Mouse (Mus musculus) midbrain, embryonic 10.5 days (tissue): Measurements from ENCODE around the gene Arhgef5. TPM values are rescaled to one million over a fixed set of nuclear protein-coding genes. Genes with fewer than 3 reads are reported as not detected.
"Not testable (repeated sequence)": the region's sequence is repeated elsewhere in the genome, so short reads cannot be mapped to it uniquely, and the experiment has no call there.

Experiments
- DNase-seq: peaks from one replicate; pipeline ENCODE4 v3.0.0-alpha.2; 2017; ENCODE audit warnings: low spot score
- H3K27ac ChIP-seq: fragments of 300-500 bp; sonication (generic); replicated peaks from 2 replicates; pipeline ENCODE4 v1.5.1; 2016; ENCODE audit warnings: mild to moderate bottlenecking
- H3K27me3 ChIP-seq: fragments of 300-500 bp; sonication (generic); 2 replicates; pipeline ENCODE4 v1.6.1; 2016; ENCODE audit warnings: low read depth, mild to moderate bottlenecking; ENCODE audit not compliant: poor library complexity, severe bottlenecking
- H3K36me3 ChIP-seq: fragments of 300-500 bp; sonication (generic); 2 replicates; pipeline ENCODE4 v1.6.1; 2016; ENCODE audit warnings: mild to moderate bottlenecking, moderate library complexity
- H3K4me1 ChIP-seq: fragments of 300-500 bp; sonication (generic); 2 replicates; pipeline ENCODE4 v1.6.1; 2016
- H3K4me3 ChIP-seq: fragments of 300-500 bp; sonication (generic); 2 replicates; pipeline ENCODE4 v1.5.1; 2016; ENCODE audit warnings: mild to moderate bottlenecking, moderate library complexity
- H3K9me3 ChIP-seq: fragments of 300-500 bp; sonication (generic); replicated peaks from 2 replicates; pipeline ENCODE4 v1.6.1; 2016; ENCODE audit warnings: mild to moderate bottlenecking
- WGBS: fragments of 180-500 bp; shearing (Covaris S2); methylation state at CpG from one replicate; pipeline ENCODE4 v1.1.7; 2016; 5-methylcytosine and 5-hydroxymethylcytosine counted together
- polyA plus RNA-seq: library from polyadenylated mRNA; unstranded; fragments of >200 nt; fragmentation: Nextera tagmentation; extraction: Ambion mirVana; gene quantifications from 2 replicates; pipeline ENCODE4 v1.2.1, GENCODE M21; 2016

The Arhgef5 gene
- polyA plus RNA-seq: 2.5 and 2.9 TPM in 2 replicates

DNA sequence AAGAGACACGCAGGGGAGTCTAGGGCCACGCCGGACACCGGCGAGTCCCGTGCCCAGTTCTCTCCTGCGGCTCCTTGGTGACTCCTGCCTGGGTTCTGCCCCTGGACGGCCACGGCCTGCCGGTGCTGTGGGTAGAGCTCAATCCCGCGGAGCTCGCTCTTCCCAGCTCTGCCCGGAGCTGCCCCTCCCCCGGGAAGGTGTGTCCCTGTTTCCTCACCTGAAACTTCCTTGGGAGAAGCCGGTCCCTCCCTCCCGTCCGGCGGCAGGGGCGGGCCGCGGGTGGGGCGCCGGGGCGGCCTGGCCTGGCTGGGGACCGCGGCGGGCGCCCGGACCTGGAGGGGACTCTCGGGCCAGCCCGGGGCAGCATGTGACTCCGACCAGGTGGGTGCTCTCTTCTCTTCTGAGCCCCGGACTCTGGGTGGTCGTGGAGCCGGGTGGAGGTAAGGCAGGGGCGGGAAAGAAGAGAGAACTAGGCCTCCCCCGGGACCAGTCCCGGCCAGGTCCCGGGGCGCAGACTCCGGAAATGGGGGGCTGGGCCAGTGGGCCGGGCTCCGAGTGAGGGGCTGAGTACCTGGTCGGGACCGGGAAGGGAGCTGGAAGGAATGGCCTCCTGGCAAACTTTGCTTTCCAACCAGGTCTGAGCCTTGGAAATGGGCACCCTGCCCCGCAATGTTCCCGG is at the start of gene Arhgef5:
TSS of gene Arhgef5 (plus strand) at position 220 of the 679 bp plus-strand sequence.
- WGBS: 2% methylated on average over 45 of the region's 48 CpGs
- peak; percentile 47 for DNase-seq
- H3K36me3 ChIP-seq: no peaks in the 10 kb centered on the region
- peaks cover 14% of the 10 kb centered on the region for H3K4me1 ChIP-seq
- H3K27me3 ChIP-seq: peaks cover 42% of the 10 kb centered on the region
- H3K27ac ChIP-seq: peak within 1 kb of the TSS; percentile 82
- no peaks in the 10 kb centered on the region for H3K9me3 ChIP-seq
- peak within 1 kb of the TSS; percentile 70 for H3K4me3 ChIP-seq

GRCm38 (mm10) chr6:43231255-43231654 is 34.1 kb upstream of the Arhgef5 start, which contains the start of gene Olfr47:
Olfr47 (plus strand) TSS chr6:43231529.
- not testable (repeated sequence) for H3K27me3 ChIP-seq, H3K4me1 ChIP-seq, DNase-seq, H3K4me3 ChIP-seq, H3K9me3 ChIP-seq, H3K27ac ChIP-seq, H3K36me3 ChIP-seq
- 89% methylated on average over 1 of the region's 1 CpGs for WGBS

DNA sequence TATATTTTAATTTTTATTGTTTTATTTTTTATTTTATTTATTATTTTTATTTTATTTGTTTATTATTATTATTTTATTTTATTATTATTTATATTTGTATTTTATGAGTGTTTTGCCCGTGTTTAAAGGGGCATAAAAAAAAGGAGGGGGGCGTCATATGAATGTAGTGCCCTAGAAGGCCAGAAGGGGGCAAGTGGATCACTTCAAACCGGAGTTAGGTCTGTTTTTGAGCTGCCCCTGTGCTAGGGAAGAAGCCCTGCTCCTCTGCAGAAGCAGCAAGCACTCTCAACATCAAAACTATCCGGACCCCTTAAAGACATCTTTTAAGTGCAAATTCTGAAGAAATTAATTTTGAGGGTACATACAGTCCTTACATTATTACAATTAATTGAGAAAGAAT is 23.3 kb upstream of the Arhgef5 start:
- H3K27me3 ChIP-seq: no peaks in the 10 kb centered on the region
- H3K36me3 ChIP-seq: no peaks in the 10 kb centered on the region
- 22% methylated on average over 4 of the region's 4 CpGs for WGBS
- H3K27ac ChIP-seq: no peak overlapping the region
- no peak overlapping the region for H3K4me3 ChIP-seq
- no peak for DNase-seq
- H3K4me1 ChIP-seq: no peaks in the 10 kb centered on the region
- H3K9me3 ChIP-seq: no peaks in the 10 kb centered on the region

GRCm38 (mm10) chr6:43247396-43247795 is 18.0 kb upstream of the Arhgef5 start:
- H3K27ac ChIP-seq: no peak overlapping the region
- no peaks in the 10 kb centered on the region for H3K9me3 ChIP-seq
- H3K36me3 ChIP-seq: no peaks in the 10 kb centered on the region
- WGBS: 76% methylated on average over 3 of the region's 3 CpGs
- DNase-seq: no peak
- H3K4me1 ChIP-seq: no peaks in the 10 kb centered on the region
- H3K4me3 ChIP-seq: no peak overlapping the region
- H3K27me3 ChIP-seq: no peaks in the 10 kb centered on the region

DNA sequence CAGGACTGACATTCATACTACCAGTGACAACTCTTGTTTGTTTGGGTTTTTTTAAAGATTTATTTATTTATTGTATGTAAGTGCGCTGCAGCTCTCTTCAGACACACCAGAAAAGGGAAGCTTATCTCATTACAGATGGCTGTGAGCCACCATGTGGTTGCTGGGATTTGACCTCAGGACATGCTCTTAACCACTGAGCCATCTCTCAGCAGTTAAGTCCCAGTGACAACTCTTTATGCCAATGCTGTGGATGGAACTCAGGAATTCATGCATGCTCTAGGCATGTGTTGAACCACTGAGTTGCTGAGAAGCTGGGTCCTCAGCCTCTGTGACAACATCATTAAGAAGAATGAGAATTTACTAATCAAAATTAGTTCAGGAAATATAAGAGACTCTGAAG is 12.4 kb upstream of the Arhgef5 start:
- H3K36me3 ChIP-seq: no peaks in the 10 kb centered on the region
- WGBS: 89% methylated on average over 1 of the region's 1 CpGs
- no peaks in the 10 kb centered on the region for H3K27me3 ChIP-seq
- no peak overlapping the region for H3K4me3 ChIP-seq
- no peak overlapping the region for H3K27ac ChIP-seq
- no peak for DNase-seq
- H3K4me1 ChIP-seq: no peaks in the 10 kb centered on the region
- no peaks in the 10 kb centered on the region for H3K9me3 ChIP-seq

DNA sequence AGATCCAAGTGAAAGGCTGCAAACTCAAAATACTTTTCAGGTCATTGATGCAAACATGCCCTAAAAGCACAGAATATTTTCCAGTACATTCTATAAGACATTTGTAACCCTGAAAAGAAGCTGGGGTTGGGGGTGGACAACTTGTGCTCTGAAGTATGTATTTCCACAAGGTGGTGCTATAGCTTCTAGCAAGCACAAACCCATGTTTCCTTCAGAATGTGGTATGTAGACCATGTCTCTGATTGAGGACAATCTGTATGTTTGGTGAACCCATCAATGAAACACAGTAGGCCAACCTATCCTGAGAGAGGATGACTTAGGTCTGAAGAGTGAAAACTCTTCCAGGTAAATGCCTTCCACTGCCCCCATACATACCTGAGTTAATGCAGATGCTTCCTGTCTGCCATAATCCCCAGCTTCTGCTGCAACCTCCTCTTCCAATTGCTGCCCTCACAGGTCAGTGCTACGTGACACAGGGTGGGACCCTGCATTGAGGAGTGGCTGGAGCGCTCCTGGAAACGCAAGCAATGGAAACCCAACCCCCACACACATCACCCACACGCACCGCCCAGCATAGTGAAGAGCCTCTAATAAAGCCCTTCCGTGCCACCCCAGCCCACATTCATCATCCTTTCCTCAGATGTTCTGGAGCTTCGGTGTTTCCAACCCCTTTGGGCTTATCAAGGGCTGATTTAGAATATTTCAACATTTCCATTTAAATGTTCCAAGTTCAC is 11.0 kb upstream of the Arhgef5 start:
- no peak for DNase-seq
- Histone ChIP-seq H3K4me3 (no peak overlapping the region), H3K27me3 (no peaks in the 10 kb centered on the region), H3K9me3 (no peaks in the 10 kb centered on the region), H3K36me3 (no peaks in the 10 kb centered on the region), H3K4me1 (no peaks in the 10 kb centered on the region), H3K27ac (no peak overlapping the region)
- WGBS: 68% methylated on average over 7 of the region's 7 CpGs

- Histone ChIP-seq H3K27ac (no peak overlapping the region), H3K36me3 (no peaks in the 10 kb centered on the region), H3K4me3 (no peak overlapping the region), H3K9me3 (no peaks in the 10 kb centered on the region), H3K4me1 (peaks cover 7% of the 10 kb centered on the region), H3K27me3 (peaks cover 25% of the 10 kb centered on the region)
- WGBS: 67% methylated on average over 2 of the region's 2 CpGs
- no peak for DNase-seq
Observed at GRCm38 (mm10) chr6:43260756-43261155, 4.6 kb upstream of the Arhgef5 start.

DNA sequence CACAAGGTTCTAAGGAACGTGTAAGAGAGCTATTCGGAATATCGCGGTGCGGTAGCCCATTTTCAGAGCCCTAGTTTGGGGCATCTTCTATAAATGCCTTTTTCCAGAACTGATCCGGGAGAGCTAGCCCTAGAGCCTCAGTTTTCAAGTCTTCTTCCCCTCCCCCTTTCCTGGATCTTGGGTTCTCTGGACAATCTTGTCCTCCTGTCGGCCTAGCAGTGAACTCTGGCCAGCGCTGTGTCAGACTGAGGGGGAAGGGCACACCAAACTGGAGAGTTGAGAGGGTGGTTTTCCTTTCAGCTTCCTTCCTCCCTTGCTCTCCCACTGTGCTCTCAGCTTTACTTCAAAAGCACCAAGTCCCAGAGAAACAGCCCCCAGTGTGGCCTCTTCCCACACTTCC is 974 bp downstream of the Arhgef5 start:
- 4% methylated on average over 8 of the region's 8 CpGs for WGBS
- H3K4me1 ChIP-seq: peaks cover 14% of the 10 kb centered on the region
- no peaks in the 10 kb centered on the region for H3K9me3 ChIP-seq
- peaks cover 42% of the 10 kb centered on the region for H3K27me3 ChIP-seq
- DNase-seq: peak; percentile 29
- no peaks in the 10 kb centered on the region for H3K36me3 ChIP-seq
- H3K27ac ChIP-seq: no peak overlapping the region; the same call in 1 of the 2 replicates
- H3K4me3 ChIP-seq: peak overlapping the region; percentile 70

DNA sequence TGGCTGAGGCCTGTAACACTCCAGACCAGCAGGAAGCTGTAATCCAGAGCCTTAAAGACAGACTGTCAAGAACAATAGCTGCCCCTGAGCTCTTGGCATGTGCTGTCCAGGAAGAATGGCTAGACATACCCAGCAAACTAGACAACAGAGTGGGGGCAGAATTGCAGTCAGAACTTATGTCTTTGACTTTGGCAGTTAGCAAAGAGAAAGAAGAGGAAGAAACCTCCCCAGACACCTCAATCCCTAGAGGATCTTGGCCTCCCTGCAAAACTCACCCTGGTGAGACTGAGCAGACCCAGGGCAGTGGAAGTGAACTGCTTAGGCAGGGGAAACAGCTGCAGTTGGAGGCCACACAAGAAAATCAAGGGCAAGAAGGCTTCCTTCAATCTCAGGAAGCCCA is 7.2 kb downstream of the Arhgef5 start:
- no peak for DNase-seq
- no peaks in the 10 kb centered on the region for H3K4me1 ChIP-seq
- no peaks in the 10 kb centered on the region for H3K36me3 ChIP-seq
- H3K27ac ChIP-seq: no peak overlapping the region
- no peaks in the 10 kb centered on the region for H3K27me3 ChIP-seq
- H3K9me3 ChIP-seq: no peaks in the 10 kb centered on the region
- no peak overlapping the region for H3K4me3 ChIP-seq

DNA sequence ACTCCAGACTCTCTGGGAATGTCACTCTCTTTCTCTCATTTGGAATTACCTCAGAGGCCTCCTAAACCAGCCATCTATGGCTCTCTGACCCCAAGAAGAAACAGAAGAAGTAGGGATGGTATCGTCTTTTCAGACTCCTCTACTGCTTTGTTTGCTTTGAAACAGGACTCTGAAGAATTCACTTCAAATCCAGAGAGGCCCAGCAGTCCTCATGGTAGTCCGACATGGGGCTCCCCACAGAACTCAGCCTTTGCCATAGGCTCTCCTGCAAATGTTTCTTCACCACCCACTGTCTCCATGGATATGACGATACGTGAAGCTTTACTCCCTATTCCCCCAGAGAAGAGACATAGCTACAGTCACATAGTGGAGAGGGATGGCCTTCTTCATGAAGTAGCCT is 8.7 kb downstream of the Arhgef5 start:
- H3K4me3 ChIP-seq: no peak overlapping the region
- no peaks in the 10 kb centered on the region for H3K4me1 ChIP-seq
- H3K27ac ChIP-seq: no peak overlapping the region
- H3K36me3 ChIP-seq: no peaks in the 10 kb centered on the region
- 85% methylated on average over 4 of the region's 4 CpGs for WGBS
- no peaks in the 10 kb centered on the region for H3K27me3 ChIP-seq
- H3K9me3 ChIP-seq: no peaks in the 10 kb centered on the region
- no peak for DNase-seq

DNA sequence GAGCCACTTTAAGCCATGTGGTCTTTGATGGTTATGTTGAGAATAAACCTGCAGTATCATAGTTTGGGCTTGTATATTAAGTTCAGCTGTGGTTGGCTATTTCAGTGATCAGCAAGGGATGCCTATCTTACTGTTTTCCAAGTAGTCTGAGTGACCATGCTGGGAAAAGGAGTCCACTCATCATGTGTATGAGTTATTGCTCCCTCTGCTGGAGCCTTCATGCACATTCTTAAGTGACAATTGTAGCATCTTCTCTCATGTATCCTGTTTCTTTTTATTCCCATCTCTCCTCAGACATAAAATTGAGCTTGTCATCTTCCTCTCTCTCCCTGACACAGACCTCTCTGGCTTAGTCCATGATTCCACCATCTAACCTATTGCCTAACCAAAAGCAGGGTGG is 12.9 kb downstream of the Arhgef5 start:
- Histone ChIP-seq H3K9me3 (no peaks in the 10 kb centered on the region), H3K4me3 (no peak overlapping the region), H3K36me3 (no peaks in the 10 kb centered on the region), H3K27me3 (no peaks in the 10 kb centered on the region), H3K4me1 (no peaks in the 10 kb centered on the region), H3K27ac (no peak overlapping the region)
- DNase-seq: no peak

DNA sequence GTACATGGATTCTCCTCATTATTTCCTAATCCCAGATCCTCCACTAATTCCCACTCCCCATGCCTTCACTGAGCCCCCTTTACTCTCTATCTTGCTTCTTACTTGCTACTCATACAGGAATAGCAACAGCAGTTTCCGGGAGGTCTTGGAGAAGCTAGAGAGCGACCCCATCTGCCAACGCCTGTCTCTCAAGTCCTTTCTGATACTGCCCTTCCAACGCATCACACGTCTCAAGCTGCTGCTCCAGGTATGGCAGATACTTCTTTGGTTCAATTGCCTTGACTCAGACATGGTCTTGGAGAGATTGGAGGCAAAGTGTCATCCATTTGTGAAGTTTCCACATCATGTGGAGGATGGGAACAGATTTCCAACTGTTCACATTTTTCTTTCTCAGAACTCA is 15.1 kb downstream of the Arhgef5 start:
- no peak overlapping the region for H3K4me3 ChIP-seq
- 89% methylated on average over 5 of the region's 5 CpGs for WGBS

GRCm38 (mm10) chr6:43292041-43292440 is 26.7 kb downstream of the Arhgef5 start:
- Histone ChIP-seq H3K27me3 (no peaks in the 10 kb centered on the region), H3K36me3 (no peaks in the 10 kb centered on the region), H3K9me3 (no peaks in the 10 kb centered on the region), H3K27ac (no peak overlapping the region), H3K4me1 (no peaks in the 10 kb centered on the region), H3K4me3 (no peak overlapping the region)
- no peak for DNase-seq
- 84% methylated on average over 3 of the region's 3 CpGs for WGBS

More for the DNA sequence above, 15.1 kb downstream of the Arhgef5 start:
- Histone ChIP-seq H3K9me3 (no peaks in the 10 kb centered on the region), H3K27ac (no peak overlapping the region), H3K4me1 (no peaks in the 10 kb centered on the region), H3K27me3 (no peaks in the 10 kb centered on the region), H3K36me3 (no peaks in the 10 kb centered on the region)
- DNase-seq: no peak
